Mouse (Mus musculus): ENCODE data around the gene Arl8a. TPM values are rescaled to one million over a fixed set of nuclear protein-coding genes. Genes with fewer than 3 reads are reported as not detected.

Arl8a gene
- polyA plus RNA-seq, 1 experiment from 2014 or later, result 60.6 TPM

- no peaks in the 10 kb centered on the region for H3K9me3 ChIP-seq
- peaks cover 9% of the 10 kb centered on the region for H3K27me3 ChIP-seq (replicated peaks)
- no peak overlapping the region for H3K27ac ChIP-seq
- 0 out of 2 replicates have a peak, but pooled peaks cover 25% of the 10 kb centered on the region for H3K4me1 ChIP-seq (replicated peaks)
- H3K4me2 ChIP-seq (replicated peaks), result no peak overlapping the region
- no peak overlapping the region for H3K9ac ChIP-seq
- H3K4me3 ChIP-seq (replicated peaks), result no peak overlapping the region
- ATAC-seq, result no peak
- no peaks in the 10 kb centered on the region for H3K36me3 ChIP-seq
- 41% methylated on average over 4 of the region's 4 CpGs for WGBS
Observed at GRCm38 (mm10) chr1:135126443-135127027, 20.1 kb upstream of the Arl8a start.

DNA sequence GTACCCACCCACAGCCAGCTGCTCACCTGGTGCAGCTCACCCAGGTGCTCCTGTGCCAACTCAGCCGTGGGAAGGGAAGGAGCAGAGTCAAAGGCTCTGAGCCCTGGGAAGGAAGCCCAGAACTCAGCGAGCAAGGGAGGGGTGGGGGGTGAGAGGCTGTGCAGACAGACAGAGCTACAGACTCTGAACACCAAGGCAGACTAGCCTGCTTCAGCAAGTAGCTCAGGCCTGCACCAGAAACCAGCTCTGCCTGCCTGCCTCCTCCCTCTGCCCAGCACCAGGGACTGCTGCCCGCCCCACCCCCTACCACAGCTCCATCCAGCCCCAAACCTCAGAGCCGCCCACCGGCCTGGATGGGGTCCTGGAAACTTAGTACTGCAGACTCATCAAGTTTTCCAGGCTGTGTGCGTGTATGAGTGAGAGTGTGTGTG, 18.6 kb upstream of the Arl8a start:
- Histone ChIP-seq H3K4me1 (replicated peaks) (0 out of 2 replicates have a peak, but pooled peaks cover 27% of the 10 kb centered on the region), H3K27ac (no peak overlapping the region)
- peak; percentile 22; the same call in 1 of the 2 replicates for ATAC-seq

DNA sequence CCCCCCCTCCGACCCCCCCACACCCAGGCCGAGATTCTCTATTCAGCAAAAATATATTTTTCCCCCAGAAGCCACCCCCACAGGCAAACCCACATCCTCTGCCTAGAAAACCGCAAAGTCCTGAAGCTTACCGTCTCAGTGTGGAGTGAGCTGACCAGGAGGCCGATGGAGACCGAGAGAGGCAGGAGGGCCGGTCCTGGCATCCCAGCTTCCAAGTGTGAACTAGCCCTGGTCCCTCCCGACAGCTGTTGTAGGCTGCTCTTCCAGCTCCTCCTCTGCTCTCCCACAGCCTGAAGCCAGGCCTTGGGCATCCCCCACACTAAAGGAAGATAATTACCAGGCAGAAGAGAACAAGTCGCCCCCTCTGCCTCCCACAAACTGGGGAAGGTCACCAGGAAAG, 17.6 kb upstream of the Arl8a start:
- Histone ChIP-seq H3K9ac (no peak overlapping the region), H3K36me3 (no peaks in the 10 kb centered on the region), H3K4me2 (replicated peaks) (no peak overlapping the region), H3K27me3 (replicated peaks) (peaks cover 9% of the 10 kb centered on the region), H3K27ac (no peak overlapping the region), H3K4me1 (replicated peaks) (0 out of 2 replicates have a peak, but pooled peaks cover 27% of the 10 kb centered on the region), H3K4me3 (replicated peaks) (no peak overlapping the region), H3K9me3 (no peaks in the 10 kb centered on the region)
- WGBS, result 36% methylated on average over 9 of the region's 9 CpGs
- no peak for ATAC-seq

More for the DNA sequence above, 18.6 kb upstream of the Arl8a start:
- WGBS, result 48% methylated on average over 6 of the region's 6 CpGs
- Histone ChIP-seq H3K9me3 (no peaks in the 10 kb centered on the region), H3K27me3 (replicated peaks) (peaks cover 9% of the 10 kb centered on the region), H3K4me2 (replicated peaks) (no peak overlapping the region), H3K4me3 (replicated peaks) (no peak overlapping the region), H3K36me3 (no peaks in the 10 kb centered on the region), H3K9ac (no peak overlapping the region)

GRCm38 (mm10) chr1:135129543-135130183, 17.0 kb upstream of the Arl8a start:
- H3K4me1 ChIP-seq (replicated peaks), result 0 out of 2 replicates have a peak, but pooled peaks cover 27% of the 10 kb centered on the region
- H3K9ac ChIP-seq, result no peak overlapping the region
- H3K4me2 ChIP-seq (replicated peaks), result no peak overlapping the region
- no peaks in the 10 kb centered on the region for H3K9me3 ChIP-seq
- peaks cover 9% of the 10 kb centered on the region; the same call in 1 of the 2 replicates for H3K27me3 ChIP-seq (replicated peaks)
- no peak for ATAC-seq
- no peaks in the 10 kb centered on the region for H3K36me3 ChIP-seq
- WGBS, result 81% methylated on average over 9 of the region's 9 CpGs
- no peak overlapping the region for H3K4me3 ChIP-seq (replicated peaks)
- no peak overlapping the region for H3K27ac ChIP-seq

GRCm38 (mm10) chr1:135130376-135131018, 16.1 kb upstream of the Arl8a start:
- Histone ChIP-seq H3K27ac (no peak overlapping the region), H3K4me1 (replicated peaks) (0 out of 2 replicates have a peak, but pooled peaks cover 27% of the 10 kb centered on the region), H3K4me3 (replicated peaks) (no peak overlapping the region), H3K4me2 (replicated peaks) (no peak overlapping the region), H3K36me3 (no peaks in the 10 kb centered on the region), H3K27me3 (replicated peaks) (peaks cover 9% of the 10 kb centered on the region; the same call in 1 of the 2 replicates), H3K9ac (no peak overlapping the region), H3K9me3 (no peaks in the 10 kb centered on the region)
- 54% methylated on average over 2 of the region's 2 CpGs for WGBS
- no peak for ATAC-seq

DNA sequence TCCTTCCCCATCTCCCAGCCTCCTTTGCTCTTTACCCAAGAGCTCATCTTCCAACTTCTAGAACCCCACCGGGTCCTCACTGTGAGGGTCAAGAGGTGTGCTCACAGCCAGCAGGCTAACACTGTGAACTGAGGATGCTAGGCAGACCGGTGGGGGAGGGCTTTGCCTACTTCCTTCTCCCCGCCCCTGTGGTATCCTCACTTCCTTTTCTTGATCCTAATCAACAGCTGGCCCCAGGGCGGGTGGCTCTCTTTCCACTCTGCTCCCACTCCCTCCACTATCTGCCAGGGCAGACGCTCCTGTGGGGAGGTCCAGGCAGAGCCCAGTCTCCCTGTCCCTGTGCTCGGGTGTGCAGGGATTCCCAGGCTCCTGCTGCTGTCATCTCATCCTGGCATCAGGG, 15.6 kb upstream of the Arl8a start:
- no peak for ATAC-seq
- H3K4me2 ChIP-seq (replicated peaks), result no peak overlapping the region
- no peak overlapping the region for H3K9ac ChIP-seq
- H3K4me3 ChIP-seq (replicated peaks), result no peak overlapping the region
- H3K36me3 ChIP-seq, result no peaks in the 10 kb centered on the region
- 26% methylated on average over 6 of the region's 6 CpGs for WGBS
- H3K4me1 ChIP-seq (replicated peaks), result 0 out of 2 replicates have a peak, but pooled peaks cover 23% of the 10 kb centered on the region
- H3K27ac ChIP-seq, result 0 out of 2 replicates have a peak overlapping the region, but pooled peaks have one; percentile 36
- no peaks in the 10 kb centered on the region for H3K9me3 ChIP-seq
- peaks cover 9% of the 10 kb centered on the region; the same call in 1 of the 2 replicates for H3K27me3 ChIP-seq (replicated peaks)

- H3K27ac ChIP-seq, result no peak overlapping the region
- H3K4me3 ChIP-seq (replicated peaks), result no peak overlapping the region
- H3K9ac ChIP-seq, result no peak overlapping the region
- 45% methylated on average over 8 of the region's 8 CpGs for WGBS
- H3K9me3 ChIP-seq, result no peaks in the 10 kb centered on the region
- ATAC-seq, result no peak
- H3K36me3 ChIP-seq, result no peaks in the 10 kb centered on the region
- H3K4me2 ChIP-seq (replicated peaks), result no peak overlapping the region
- peaks cover 9% of the 10 kb centered on the region; the same call in 1 of the 2 replicates for H3K27me3 ChIP-seq (replicated peaks)
- 0 out of 2 replicates have a peak, but pooled peaks cover 20% of the 10 kb centered on the region for H3K4me1 ChIP-seq (replicated peaks)
Observed at GRCm38 (mm10) chr1:135131560-135131959, 15.1 kb upstream of the Arl8a start.

DNA sequence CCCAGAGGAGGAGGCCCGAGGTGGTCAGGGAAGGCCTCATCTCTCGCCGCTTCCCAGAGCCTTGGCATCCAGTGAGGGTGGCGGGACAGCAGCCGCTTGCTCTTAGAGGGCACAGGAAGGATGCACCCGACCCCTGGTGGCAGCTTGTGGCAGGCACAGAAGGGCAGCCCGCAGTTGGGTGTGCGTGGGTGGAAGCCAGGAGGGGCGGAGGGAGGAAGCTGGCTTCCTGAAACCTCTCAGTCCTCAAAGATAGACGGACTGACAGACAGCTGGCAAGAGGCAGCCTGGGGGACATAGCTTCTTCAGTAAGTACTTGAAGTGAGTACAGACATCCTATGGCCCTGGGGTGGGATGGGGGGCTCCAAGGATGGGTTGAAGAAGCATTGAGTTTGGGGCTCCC, 14.2 kb upstream of the Arl8a start, which contains the start of gene Ptpn7:
Ptpn7 (plus strand) TSS at position 228 of the 400 bp plus-strand sequence.
- no peak within 1 kb of the TSS for H3K4me3 ChIP-seq (replicated peaks)
- peak; percentile 56; the same call in 1 of the 2 replicates for ATAC-seq
- H3K27ac ChIP-seq, result no peak within 1 kb of the TSS

GRCm38 (mm10) chr1:135132893-135133369, 13.7 kb upstream of the Arl8a start:
- Histone ChIP-seq H3K27me3 (replicated peaks) (peaks cover 9% of the 10 kb centered on the region; the same call in 1 of the 2 replicates), H3K9me3 (no peaks in the 10 kb centered on the region), H3K4me3 (replicated peaks) (no peak overlapping the region), H3K9ac (no peak overlapping the region), H3K4me1 (replicated peaks) (0 out of 2 replicates have a peak, but pooled peaks cover 12% of the 10 kb centered on the region), H3K4me2 (replicated peaks) (no peak overlapping the region), H3K36me3 (no peaks in the 10 kb centered on the region), H3K27ac (no peak overlapping the region)
- ATAC-seq, result peak; percentile 20; the same call in 1 of the 2 replicates
- WGBS, result 77% methylated on average over 9 of the region's 9 CpGs

More for the DNA sequence above, 14.2 kb upstream of the Arl8a start, which contains the start of gene Ptpn7:
- Histone ChIP-seq H3K4me1 (replicated peaks) (0 out of 2 replicates have a peak, but pooled peaks cover 14% of the 10 kb centered on the region), H3K36me3 (no peaks in the 10 kb centered on the region), H3K4me2 (replicated peaks) (0 out of 2 replicates have a peak within 1 kb of the TSS, but pooled peaks have one; percentile 3), H3K9me3 (no peaks in the 10 kb centered on the region), H3K9ac (no peak within 1 kb of the TSS), H3K27me3 (replicated peaks) (peaks cover 9% of the 10 kb centered on the region; the same call in 1 of the 2 replicates)
- WGBS, result 38% methylated on average over 10 of the region's 10 CpGs

DNA sequence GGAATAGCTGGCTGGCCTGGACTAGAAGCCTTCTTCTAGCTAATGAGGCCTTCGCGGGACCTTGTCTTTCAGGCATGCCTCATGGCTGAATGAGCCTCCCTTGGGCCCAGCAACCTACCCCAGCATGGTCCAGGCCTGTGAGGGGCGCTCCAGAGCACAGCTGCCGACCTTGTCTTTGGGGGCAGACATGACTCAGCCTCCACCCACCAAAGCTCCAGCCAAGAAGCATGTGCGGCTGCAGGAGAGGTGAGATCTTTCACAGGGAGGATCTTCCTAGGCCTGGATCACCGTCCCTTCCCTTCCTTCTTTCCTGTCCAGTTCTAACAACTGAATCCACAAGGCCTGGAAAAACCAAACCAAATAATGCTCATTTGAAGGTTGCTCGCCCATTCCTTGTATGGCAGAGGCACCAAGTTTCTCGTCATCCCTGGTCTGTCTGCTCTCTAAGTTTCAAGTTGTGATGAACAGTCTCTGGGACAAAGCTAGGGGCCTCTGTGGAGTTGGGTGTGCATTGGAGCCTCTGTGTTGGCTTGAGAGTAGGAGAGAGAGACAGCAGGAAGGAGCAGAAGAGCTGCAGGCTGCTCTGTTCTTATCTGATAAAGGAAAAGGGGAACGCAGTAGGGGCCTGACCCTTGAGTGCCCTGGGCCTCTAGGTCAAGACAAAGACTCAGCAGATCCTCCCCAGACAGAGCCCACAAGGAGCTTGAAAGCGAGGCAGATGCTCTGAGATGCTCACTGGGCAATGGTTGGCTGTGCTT, 12.8 kb upstream of the Arl8a start:
- Histone ChIP-seq H3K4me1 (replicated peaks) (0 out of 2 replicates have a peak, but pooled peaks cover 10% of the 10 kb centered on the region), H3K4me3 (replicated peaks) (no peak overlapping the region), H3K36me3 (no peaks in the 10 kb centered on the region), H3K9ac (no peak overlapping the region), H3K4me2 (replicated peaks) (no peak overlapping the region), H3K27me3 (replicated peaks) (peaks cover 9% of the 10 kb centered on the region; the same call in 1 of the 2 replicates), H3K9me3 (no peaks in the 10 kb centered on the region), H3K27ac (no peak overlapping the region)
- no peak for ATAC-seq
- 75% methylated on average over 10 of the region's 10 CpGs for WGBS

GRCm38 (mm10) chr1:135135111-135135787, 11.4 kb upstream of the Arl8a start:
- WGBS, result 81% methylated on average over 8 of the region's 8 CpGs
- ATAC-seq, result no peak
- H3K4me1 ChIP-seq (replicated peaks), result 0 out of 2 replicates have a peak, but pooled peaks cover 10% of the 10 kb centered on the region
- H3K4me3 ChIP-seq (replicated peaks), result no peak overlapping the region
- no peaks in the 10 kb centered on the region for H3K36me3 ChIP-seq
- no peak overlapping the region for H3K4me2 ChIP-seq (replicated peaks)
- no peaks in the 10 kb centered on the region for H3K9me3 ChIP-seq
- no peak overlapping the region for H3K27ac ChIP-seq
- H3K27me3 ChIP-seq (replicated peaks), result no peaks in the 10 kb centered on the region
- H3K9ac ChIP-seq, result no peak overlapping the region

All from intestine, embryonic 15.5 days (tissue).